Mouse (Mus musculus) MEL (cell line): ENCODE measurements around the gene Dock9. TPM values are rescaled to one million over a fixed set of nuclear protein-coding genes. Genes with fewer than 3 reads are reported as not detected.
"Not testable (repeated sequence)": the region's sequence is repeated elsewhere in the genome, so short reads cannot be mapped to it uniquely, and the experiment has no call there.

Source experiments
- DNase-seq: peaks from one replicate; pipeline ENCODE4 v3.0.0; 2011; ENCODE audit warnings: low read depth, low spot score
- H3K27ac ChIP-seq: 2 replicates; pipeline ENCODE4 v1.5.1; 2012; ENCODE audit warnings: low read depth, mild to moderate bottlenecking, control low read depth, low read length, moderate library complexity; ENCODE audit not compliant: control insufficient read depth
- H3K27me3 ChIP-seq, 2 experiments: fragments of 150-350 bp in 1 of 2; sonication (generic) in 1 of 2; 2 replicates each; pipeline ENCODE4 v1.6.1; 2012; ENCODE audit warnings: low read length in 2 of 2, mild to moderate bottlenecking in 2 of 2, improper control_type of control experiment in 1 of 2, moderate library complexity in 1 of 2; ENCODE audit not compliant: insufficient read depth in 2 of 2, control insufficient read depth in 1 of 2
- H3K36me3 ChIP-seq, 2 experiments: 2 replicates each; pipeline ENCODE4 v1.6.1; 2012 to 2014; ENCODE audit warnings: low read length in 2 of 2, improper control_type of control experiment in 1 of 2, inconsistent platforms in 1 of 2, mild to moderate bottlenecking in 1 of 2; ENCODE audit not compliant: insufficient read depth in 2 of 2, control insufficient read depth in 1 of 2
- H3K4me1 ChIP-seq, 2 experiments: fragments of 150-350 bp in 1 of 2; sonication (generic) in 1 of 2; 2 replicates each; pipeline ENCODE4 v1.6.1; 2012; ENCODE audit warnings: low read length in 2 of 2, improper control_type of control experiment in 1 of 2, mild to moderate bottlenecking in 1 of 2; ENCODE audit not compliant: insufficient read depth in 2 of 2, control insufficient read depth in 1 of 2
- H3K4me3 ChIP-seq, 2 experiments: fragments of 150-350 bp in 1 of 2; sonication (generic) in 1 of 2; 2 replicates each; pipeline ENCODE4 v1.5.1; 2012; ENCODE audit warnings: low read depth in 2 of 2, low read length in 2 of 2, mild to moderate bottlenecking in 2 of 2, moderate library complexity in 2 of 2, control low read depth in 1 of 2, improper control_type of control experiment in 1 of 2; ENCODE audit not compliant: control insufficient read depth in 1 of 2, insufficient read depth in 1 of 2
- H3K79me2 ChIP-seq: 2 replicates; pipeline ENCODE4 v1.6.1; 2012; ENCODE audit warnings: mild to moderate bottlenecking, low read length, moderate library complexity; ENCODE audit not compliant: control insufficient read depth, poor library complexity, insufficient read depth
- H3K9ac ChIP-seq: 2 replicates; pipeline ENCODE4 v1.6.1; 2012; ENCODE audit warnings: low read depth, mild to moderate bottlenecking, control low read depth, low read length, moderate library complexity; ENCODE audit not compliant: control insufficient read depth, poor library complexity, severe bottlenecking
- H3K9me3 ChIP-seq: fragments of 150-350 bp; sonication (generic); replicated peaks from 2 replicates; pipeline ENCODE4 v1.6.1; 2012; ENCODE audit warnings: mild to moderate bottlenecking, low read length, improper control_type of control experiment, moderate library complexity; ENCODE audit not compliant: insufficient read depth
- GABPA ChIP-seq: IDR thresholded peaks from 2 replicates; pipeline ENCODE4 v1.6.1; 2012; ENCODE audit warnings: low read depth, mild to moderate bottlenecking, inconsistent platforms, low read length, improper control_type of control experiment, moderate library complexity
- GATA1 ChIP-seq: IDR thresholded peaks from 2 replicates; pipeline ENCODE4 v1.6.1; 2011; ENCODE audit warnings: low read depth, low read length, improper control_type of control experiment
- HCFC1 ChIP-seq: IDR thresholded peaks from 2 replicates; pipeline ENCODE4 v1.6.1; 2012; ENCODE audit warnings: low read depth, mild to moderate bottlenecking, inconsistent platforms, low read length, improper control_type of control experiment, moderate library complexity
- JUND ChIP-seq: IDR thresholded peaks from 2 replicates; pipeline ENCODE4 v1.6.1; 2011; ENCODE audit warnings: low read depth, mild to moderate bottlenecking, improper control_type of control experiment, low read length
- KAT2A ChIP-seq: conservative IDR thresholded peaks from 2 replicates; pipeline ENCODE4 v1.6.1; 2012; ENCODE audit warnings: low read depth, low read length, improper control_type of control experiment, inconsistent platforms
- MAX ChIP-seq: IDR thresholded peaks from 2 replicates; pipeline ENCODE4 v1.6.1; 2011; ENCODE audit warnings: low read length, improper control_type of control experiment
- MXI1 ChIP-seq: IDR thresholded peaks from 2 replicates; pipeline ENCODE4 v1.6.1; 2011; ENCODE audit warnings: mild to moderate bottlenecking, low read depth, low read length, improper control_type of control experiment
- MYC ChIP-seq: IDR thresholded peaks from 2 replicates; pipeline ENCODE4 v1.6.1; 2011; ENCODE audit warnings: low read depth, mild to moderate bottlenecking, low read length, improper control_type of control experiment, moderate library complexity
- POLR2A ChIP-seq, 2 experiments: IDR thresholded peaks; 2 replicates each; pipeline ENCODE4 v1.6.1; 2011 to 2012; ENCODE audit warnings: low read length in 2 of 2, mild to moderate bottlenecking in 2 of 2, control low read depth in 1 of 2, improper control_type of control experiment in 1 of 2, low read depth in 1 of 2, moderate library complexity in 1 of 2; ENCODE audit not compliant: control insufficient read depth in 1 of 2, insufficient read depth in 1 of 2, poor library complexity in 1 of 2
- POLR2AphosphoS2 ChIP-seq: IDR thresholded peaks from 2 replicates; pipeline ENCODE4 v1.6.1; 2011; ENCODE audit warnings: low read length, improper control_type of control experiment
- RAD21 ChIP-seq: IDR thresholded peaks from 2 replicates; pipeline ENCODE4 v1.6.1; 2011; ENCODE audit warnings: mild to moderate bottlenecking, low read depth, low read length, improper control_type of control experiment
- TCF12 ChIP-seq: IDR thresholded peaks from 2 replicates; pipeline ENCODE4 v1.6.1; 2014; ENCODE audit warnings: low read depth, mild to moderate bottlenecking, inconsistent platforms, low read length, improper control_type of control experiment, moderate library complexity
- UBTF ChIP-seq: IDR thresholded peaks from 2 replicates; pipeline ENCODE4 v1.6.1; 2012; ENCODE audit warnings: low read depth, mild to moderate bottlenecking, inconsistent platforms, low read length, improper control_type of control experiment, moderate library complexity, borderline replicate concordance; ENCODE audit not compliant: insufficient read depth
- USF2 ChIP-seq, 2 experiments: IDR thresholded peaks; 2 replicates each; pipeline ENCODE4 v1.6.1; 2011 to 2012; ENCODE audit warnings: improper control_type of control experiment in 2 of 2, low read length in 2 of 2, borderline replicate concordance in 1 of 2, inconsistent platforms in 1 of 2, low read depth in 1 of 2, mild to moderate bottlenecking in 1 of 2; ENCODE audit not compliant: insufficient read depth in 1 of 2
- ZNF384 ChIP-seq: IDR thresholded peaks from 2 replicates; pipeline ENCODE4 v1.6.1; 2012; ENCODE audit warnings: low read depth, mild to moderate bottlenecking, inconsistent platforms, low read length, improper control_type of control experiment
- polyA plus RNA-seq, 2 experiments: library from polyadenylated mRNA; stranded (reverse) in 1 of 2; unstranded in 1 of 2; fragments of >175 nt in 1 of 2; fragments of >200 nt in 1 of 2; gene quantifications; 2 replicates each; pipeline versions ENCODE4 v1.2.1 to v1.2.4; 2012; ENCODE audit warnings: low replicate concordance in 2 of 2, low read depth in 1 of 2; ENCODE audit not compliant: insufficient read length in 2 of 2, insufficient read depth in 1 of 2, missing spikeins in 1 of 2
- total RNA-seq: library from RNA; depleted of rRNA; stranded (reverse); fragments of 300-350 nt; gene quantifications from 2 replicates; pipeline ENCODE4 v1.2.3, GENCODE M21; 2012

Gene Dock9
- total and polyA plus RNA-seq, 3 experiments: 6.3 to 9.4 TPM; not detected in 1

GRCm38 (mm10) chr14:121631934-121632333, 165.7 kb downstream of the Dock9 start:
- Histone ChIP-seq H3K4me3 (no peak overlapping the region), H3K27ac (no peak overlapping the region), H3K27me3 (no peaks in the 10 kb centered on the region), H3K79me2 (no peaks in the 10 kb centered on the region), H3K4me1 (no peaks in the 10 kb centered on the region), H3K36me3 (no peaks in the 10 kb centered on the region; a peak in 1 of 4 replicates), H3K9ac (no peak overlapping the region), H3K9me3 (no peaks in the 10 kb centered on the region)
- no peak for DNase-seq
- TF ChIP-seq UBTF: no peak
- no peak for TF ChIP-seq RAD21
- no peak for TF ChIP-seq ZNF384
- TF ChIP-seq KAT2A: no peak
- TF ChIP-seq, all 39 proteins: peak for 0

GRCm38 (mm10) chr14:121626741-121627140, 170.9 kb downstream of the Dock9 start:
- H3K79me2 ChIP-seq: no peaks in the 10 kb centered on the region
- H3K9me3 ChIP-seq: no peaks in the 10 kb centered on the region
- no peaks in the 10 kb centered on the region for H3K36me3 ChIP-seq
- TF ChIP-seq JUND (no peak), USF2 (IDR thresholded peaks at IDR 0.05; ENCODE audit: borderline replicate concordance in 1 of 2, insufficient read depth in 1 of 2, low read depth in 1 of 2, low read length in 2 of 2) (no peak), ZNF384 (no peak), HCFC1 (no peak), POLR2A (IDR thresholded peaks at IDR 0.05; ENCODE audit: control insufficient read depth in 1 of 2, insufficient read depth in 1 of 2, low read depth in 1 of 2, low read length in 2 of 2, poor library complexity in 1 of 2) (no peak), KAT2A (no peak), TCF12 (no peak), UBTF (no peak), MYC (no peak), MXI1 (no peak), MAX (no peak), POLR2AphosphoS2 (no peak), GABPA (no peak), GATA1 (no peak)
- no peak overlapping the region for H3K27ac ChIP-seq
- no peak overlapping the region for H3K4me3 ChIP-seq
- H3K9ac ChIP-seq: no peak overlapping the region
- no peaks in the 10 kb centered on the region for H3K4me1 ChIP-seq
- DNase-seq: no peak
- no peaks in the 10 kb centered on the region for H3K27me3 ChIP-seq

DNA sequence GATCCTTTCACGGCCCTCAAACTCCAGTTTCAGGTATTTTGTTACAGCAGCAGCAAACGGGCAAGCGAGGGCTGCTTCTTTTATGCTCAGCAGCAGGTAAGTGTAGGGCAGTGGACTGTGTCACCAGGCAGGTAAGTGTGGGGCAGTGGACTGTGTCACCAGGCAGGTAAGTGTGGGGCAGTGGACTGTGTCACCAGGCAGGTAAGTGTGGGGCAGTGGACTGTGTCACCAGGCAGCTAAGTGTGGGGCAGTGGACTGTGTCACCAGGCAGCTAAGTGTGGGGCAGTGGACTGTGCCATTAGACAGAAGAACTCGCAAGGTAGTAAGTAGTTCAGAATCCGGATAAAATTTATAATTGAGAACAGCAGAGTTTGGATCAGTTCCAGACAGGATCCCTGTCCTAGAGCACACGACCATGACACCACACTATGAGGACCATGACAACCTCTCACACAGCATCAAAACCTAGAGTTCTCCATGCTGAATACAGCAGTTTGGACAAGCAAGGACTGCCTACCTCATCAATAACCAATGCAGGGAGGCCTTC, 173.6 kb downstream of the Dock9 start:
- H3K27ac ChIP-seq, H3K79me2 ChIP-seq, H3K9ac ChIP-seq, H3K4me3 ChIP-seq, DNase-seq, H3K4me1 ChIP-seq, H3K9me3 ChIP-seq, H3K27me3 ChIP-seq, H3K36me3 ChIP-seq: not testable (repeated sequence)
